Mouse (Mus musculus) urinary bladder, postnatal 4 days (tissue): ENCODE measurements around the gene Rad1.
"Not testable (repeated sequence)": the region's sequence is repeated elsewhere in the genome, so short reads cannot be mapped to it uniquely, and the experiment has no call there.

Experiments used
- DNase-seq, 2 experiments: peaks; one replicate each; pipeline ENCODE4 v3.0.0; 2021 to 2022; ENCODE audit warnings: low spot score in 2 of 2

Gene Rad1

GRCm38 (mm10) chr15:10485484-10486364 lies at the start of gene Rad1, which contains the start of gene Brix1:
Gene Rad1 (plus strand): TSS chr15:10486018.
Gene Brix1 (minus strand): TSS chr15:10485947.
- DNase-seq, result peak; percentile 88 to 89

- DNase-seq, result no peak
Observed at GRCm38 (mm10) chr15:10436893-10437292, 48.9 kb upstream of the Rad1 start.

GRCm38 (mm10) chr15:10439963-10440362 lies 45.9 kb upstream of the Rad1 start:
- no peak for DNase-seq

GRCm38 (mm10) chr15:10441493-10441892 lies 44.3 kb upstream of the Rad1 start:
- DNase-seq, result no peak

- DNase-seq, result no peak
Observed at GRCm38 (mm10) chr15:10442275-10442674, 43.5 kb upstream of the Rad1 start.

- no peak for DNase-seq
Observed at GRCm38 (mm10) chr15:10447102-10447501, 38.7 kb upstream of the Rad1 start.

GRCm38 (mm10) chr15:10460986-10461385 lies 24.8 kb upstream of the Rad1 start:
- DNase-seq, result no peak

GRCm38 (mm10) chr15:10463555-10463954 lies 22.3 kb upstream of the Rad1 start:
- DNase-seq, result no peak

GRCm38 (mm10) chr15:10464678-10465077 lies 21.1 kb upstream of the Rad1 start:
- no peak for DNase-seq

GRCm38 (mm10) chr15:10468761-10469160 lies 17.1 kb upstream of the Rad1 start:
- no peak for DNase-seq

GRCm38 (mm10) chr15:10469641-10470150 lies 16.1 kb upstream of the Rad1 start:
- peak in 1 of 2 experiments; percentile 60 for DNase-seq

- DNase-seq, result peak; percentile 74 to 86
Observed at GRCm38 (mm10) chr15:10470151-10470831, 15.5 kb upstream of the Rad1 start, which contains the start of gene Dnajc21. Gene Dnajc21 (minus strand): TSS chr15:10470516.

GRCm38 (mm10) chr15:10470941-10471340 lies 14.9 kb upstream of the Rad1 start:
- DNase-seq, result no peak

- DNase-seq, result no peak
Observed at GRCm38 (mm10) chr15:10486365-10486839, 584 bp downstream of the Rad1 start.

- DNase-seq, result no peak
Observed at GRCm38 (mm10) chr15:10487246-10487645, 1.4 kb downstream of the Rad1 start.

GRCm38 (mm10) chr15:10490101-10490500 lies 4.3 kb downstream of the Rad1 start:
- DNase-seq, result no peak

- DNase-seq, result no peak
Observed at GRCm38 (mm10) chr15:10495944-10496343, 10.1 kb downstream of the Rad1 start.

- not testable (repeated sequence) for DNase-seq
Observed at GRCm38 (mm10) chr15:10496696-10497095, 10.9 kb downstream of the Rad1 start.

GRCm38 (mm10) chr15:10499593-10499992 lies 13.8 kb downstream of the Rad1 start:
- no peak for DNase-seq

GRCm38 (mm10) chr15:10500035-10500434 lies 14.2 kb downstream of the Rad1 start:
- no peak for DNase-seq

GRCm38 (mm10) chr15:10500838-10501719 lies 15.3 kb downstream of the Rad1 start:
- peak; percentile 36 to 62 for DNase-seq
